Mouse (Mus musculus) cerebellum, adult 2 months (tissue): ENCODE measurements around the gene Def6.

Experiments used
- CTCF ChIP-seq: fragments of 200-500 bp; IDR thresholded peaks from 2 replicates; pipeline ENCODE4 v1.5.1; 2011; ENCODE audit warnings: low read depth, mild to moderate bottlenecking, control low read depth, low read length, moderate library complexity, borderline replicate concordance; ENCODE audit not compliant: insufficient read depth
- POLR2A ChIP-seq: fragments of 200-500 bp; IDR thresholded peaks from 2 replicates; pipeline ENCODE4 v1.6.1; 2011; ENCODE audit warnings: low read length, control low read depth, borderline replicate concordance; ENCODE audit not compliant: insufficient read depth

GRCm38 (mm10) chr17:28271537-28272266 lies 64.1 kb downstream of the Def6 start:
- no peak for TF ChIP-seq CTCF
- no peak for TF ChIP-seq POLR2A
